Mouse (Mus musculus): ENCODE data around the gene Ankmy1. TPM values are rescaled to one million over a fixed set of nuclear protein-coding genes. Genes with fewer than 3 reads are reported as not detected.
A peak's percentile ranks its signal among the peaks of the same experiment; 100 is the strongest.

The Ankmy1 gene
- 0.04 and 0.13 TPM in 2 replicates for total RNA-seq (2012; rRNA removed)
- 0.11 TPM in 1 of 2 replicates, not detected in the other for total RNA-seq (2014; rRNA removed)
- 0.07 TPM in 1 of 2 replicates, not detected in the other for polyA plus RNA-seq (2012; ENCODE audit: insufficient read length, low read depth)

DNA sequence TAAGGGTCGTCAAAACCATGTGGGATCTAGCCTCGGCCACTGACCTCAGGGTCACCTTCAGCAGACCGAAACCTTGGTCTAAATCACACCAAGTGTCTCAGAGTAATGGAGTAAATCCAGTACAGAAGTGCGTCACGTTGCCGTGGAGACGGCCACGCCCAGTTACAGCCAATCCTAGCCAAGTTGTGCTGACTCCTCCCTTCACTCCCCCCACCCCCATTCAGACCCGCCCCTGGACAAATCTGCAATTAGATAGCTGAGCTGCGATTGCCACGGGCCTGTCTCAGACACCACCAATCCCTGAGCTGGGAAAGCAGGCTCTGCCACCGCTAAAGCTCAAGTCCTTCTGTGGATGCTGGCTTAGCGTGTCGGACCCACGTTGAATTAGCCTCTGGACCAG is at the start of gene Ankmy1:
Gene Ankmy1 (minus strand): TSS at position 121 of the 400 bp plus-strand sequence.
- dilution Hi-C loops (cut with MboI; ENCODE audit: extremely low pct_ligation_motif_present, extremely low pct_unique_long_range_greater_than_20kb, low sequenced_read_pairs) (no loop called here), in situ Hi-C loops (cut with MboI; ENCODE audit: low pct_ligation_motif_present, low pct_unique_long_range_greater_than_20kb, low sequenced_read_pairs) (no loop called here)
- TF ChIP-seq ZC3H11A (IDR thresholded peaks at IDR 0.05; ENCODE audit: low read depth, low read length) (no peak), UBTF (IDR thresholded peaks at IDR 0.05; ENCODE audit: low read depth, low read length) (no peak), USF1 (IDR thresholded peaks at IDR 0.05; ENCODE audit: low read depth, low read length) (no peak), POLR2A (IDR thresholded peaks at IDR 0.05; ENCODE audit: low read depth, low read length) (no peak), TBP (conservative IDR thresholded peaks at IDR 0.05; ENCODE audit: low read depth, low read length) (no peak)
- Histone ChIP-seq H3K4me2 (ENCODE audit: insufficient read depth, low read depth, poor library complexity, severe bottlenecking) (no peak within 1 kb of the TSS), H3K27me3 (replicated peaks) (peaks cover 31% of the 10 kb centered on the region), H3K4me1 (ENCODE audit: control insufficient read depth in 1 of 2, insufficient read depth in 2 of 2) (peaks cover 7 to 17% of the 10 kb centered on the region in 2 experiments), H3K9ac (ENCODE audit: insufficient read depth, low read depth) (no peak within 1 kb of the TSS), H3K36me3 (replicated peaks in 1 of 2; ENCODE audit: control insufficient read depth in 1 of 2, insufficient read depth in 1 of 2, low read length in 1 of 2) (peaks cover 0 to 7% of the 10 kb centered on the region in 2 experiments), H3K27ac (ENCODE audit: insufficient read depth, low read depth) (no peak within 1 kb of the TSS), H3K79me2 (replicated peaks; ENCODE audit: control insufficient read depth, extremely low read depth, insufficient read depth, poor library complexity, severe bottlenecking) (no peaks in the 10 kb centered on the region), H3K9me3 (replicated peaks; ENCODE audit: low read length) (peaks cover 2% of the 10 kb centered on the region), H3K4me3 (replicated peaks in 1 of 3; ENCODE audit: low read depth in 2 of 3, low read length in 2 of 3, poor library complexity in 1 of 3) (no peak within 1 kb of the TSS)
- DNase-seq (ENCODE audit: extremely low read depth) = no peak

DNA sequence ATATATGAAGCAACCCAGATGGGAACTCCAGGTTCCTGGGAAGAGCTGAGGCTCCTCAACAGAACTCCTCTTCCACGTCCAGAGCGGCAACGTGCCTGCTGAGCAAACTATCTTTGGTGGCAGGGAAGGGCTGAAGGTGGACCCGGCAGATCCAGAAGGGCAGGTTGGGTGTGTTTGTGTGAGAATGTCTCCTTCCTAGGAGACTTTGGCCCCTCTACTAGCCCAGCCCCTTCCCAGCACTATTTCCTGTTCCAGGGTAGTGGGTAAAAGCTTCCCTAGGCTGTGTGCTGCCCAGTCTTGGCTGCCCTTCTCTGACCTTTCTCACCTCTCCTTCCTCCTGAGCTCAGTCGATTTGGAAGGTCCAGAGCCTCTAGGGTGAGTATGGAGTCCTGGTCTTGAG is 47.9 kb upstream of the Ankmy1 start, which contains the start of gene Gpr35:
Gene Gpr35 (plus strand): TSS at position 259 of the 400 bp plus-strand sequence.
- Histone ChIP-seq H3K36me3 (replicated peaks in 1 of 2; ENCODE audit: control insufficient read depth in 1 of 2, insufficient read depth in 1 of 2, low read length in 1 of 2) (peaks cover 24 to 59% of the 10 kb centered on the region in 2 experiments), H3K4me2 (ENCODE audit: insufficient read depth, low read depth, poor library complexity, severe bottlenecking) (no peak within 1 kb of the TSS), H3K9ac (ENCODE audit: insufficient read depth, low read depth) (no peak within 1 kb of the TSS), H3K9me3 (replicated peaks; ENCODE audit: low read length) (no peaks in the 10 kb centered on the region), H3K79me2 (replicated peaks; ENCODE audit: control insufficient read depth, extremely low read depth, insufficient read depth, poor library complexity, severe bottlenecking) (no peaks in the 10 kb centered on the region), H3K4me1 (ENCODE audit: control insufficient read depth in 1 of 2, insufficient read depth in 2 of 2) (peaks cover 2 to 7% of the 10 kb centered on the region in 2 experiments; a peak in 1 of 4 replicates), H3K27me3 (replicated peaks) (no peaks in the 10 kb centered on the region), H3K27ac (ENCODE audit: insufficient read depth, low read depth) (no peak within 1 kb of the TSS), H3K4me3 (replicated peaks in 1 of 3; ENCODE audit: low read depth in 2 of 3, low read length in 2 of 3, poor library complexity in 1 of 3) (no peak within 1 kb of the TSS)
- in situ Hi-C loops (cut with MboI; ENCODE audit: low pct_ligation_motif_present, low pct_unique_long_range_greater_than_20kb, low sequenced_read_pairs) = no loop called here
- DNase-seq (ENCODE audit: extremely low read depth) = no peak
- TF ChIP-seq HCFC1 (IDR thresholded peaks at IDR 0.05; ENCODE audit: low read depth, low read length) (no peak), NRF1 (IDR thresholded peaks at IDR 0.05; ENCODE audit: low read depth, low read length) (no peak), RCOR1 (conservative IDR thresholded peaks at IDR 0.05; ENCODE audit: low read depth, low read length) (no peak), ZC3H11A (IDR thresholded peaks at IDR 0.05; ENCODE audit: low read depth, low read length) (no peak), BHLHE40 (IDR thresholded peaks at IDR 0.05; ENCODE audit: low read depth, low read length) (no peak), MEF2A (IDR thresholded peaks at IDR 0.05; ENCODE audit: borderline replicate concordance, low read depth, low read length) (no peak), ZKSCAN1 (IDR thresholded peaks at IDR 0.05; ENCODE audit: borderline replicate concordance, low read depth, low read length) (no peak), ETS1 (conservative IDR thresholded peaks at IDR 0.05; ENCODE audit: low read depth, low read length) (no peak)
- dilution Hi-C loops (cut with MboI; ENCODE audit: extremely low pct_ligation_motif_present, extremely low pct_unique_long_range_greater_than_20kb, low sequenced_read_pairs) = no loop called here

DNA sequence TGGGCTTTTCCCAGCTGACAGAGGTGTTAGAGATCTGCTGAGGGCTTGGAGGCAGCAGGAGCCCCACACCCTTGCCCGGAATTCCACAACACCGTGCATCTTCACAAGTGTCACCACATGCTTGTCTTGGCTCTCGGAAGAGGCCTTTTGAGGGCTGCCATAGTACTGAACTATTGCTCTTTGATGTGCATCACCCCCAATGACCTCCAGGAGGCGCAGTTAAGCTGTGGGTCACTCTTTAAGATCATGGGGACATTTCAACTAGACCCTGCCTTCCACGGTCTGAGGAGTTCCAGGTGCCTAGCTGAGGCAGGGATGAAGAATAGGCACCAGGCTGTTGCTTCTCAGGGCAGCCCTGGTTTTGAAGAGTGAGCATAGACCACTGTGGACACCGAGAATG is 46.7 kb upstream of the Ankmy1 start:
- in situ Hi-C loops (cut with MboI; ENCODE audit: low pct_ligation_motif_present, low pct_unique_long_range_greater_than_20kb, low sequenced_read_pairs) = loop anchor here (10.0 kb wide), 1 partner anchor 125 kb away; no protein-coding TSS in a partner anchor
- peaks cover 35 to 71% of the 10 kb centered on the region in 2 experiments for H3K36me3 ChIP-seq (replicated peaks in 1 of 2; ENCODE audit: control insufficient read depth in 1 of 2, insufficient read depth in 1 of 2, low read length in 1 of 2)
- H3K9me3 ChIP-seq (replicated peaks; ENCODE audit: low read length) = no peaks in the 10 kb centered on the region
- H3K4me2 ChIP-seq (ENCODE audit: insufficient read depth, low read depth, poor library complexity, severe bottlenecking) = no peak overlapping the region
- peaks cover 2 to 7% of the 10 kb centered on the region in 2 experiments; a peak in 1 of 4 replicates for H3K4me1 ChIP-seq (ENCODE audit: control insufficient read depth in 1 of 2, insufficient read depth in 2 of 2)
- dilution Hi-C loops (cut with MboI; ENCODE audit: extremely low pct_ligation_motif_present, extremely low pct_unique_long_range_greater_than_20kb, low sequenced_read_pairs) = no loop called here
- no peaks in the 10 kb centered on the region for H3K79me2 ChIP-seq (replicated peaks; ENCODE audit: control insufficient read depth, extremely low read depth, insufficient read depth, poor library complexity, severe bottlenecking)
- H3K9ac ChIP-seq (ENCODE audit: insufficient read depth, low read depth) = no peak overlapping the region
- TF ChIP-seq RAD21 (IDR thresholded peaks at IDR 0.05; ENCODE audit: low read depth, low read length) (peak; percentile 63), TBP (conservative IDR thresholded peaks at IDR 0.05; ENCODE audit: low read depth, low read length) (no peak), CTCF (conservative IDR thresholded peaks at IDR 0.05 in 1 of 2, IDR thresholded peaks at IDR 0.05 in 1 of 2; ENCODE audit: low read depth in 2 of 2, low read length in 2 of 2) (peak; percentile 46 to 78), SMC3 (IDR thresholded peaks at IDR 0.05; ENCODE audit: low read depth, low read length) (peak; percentile 76)
- H3K27ac ChIP-seq (ENCODE audit: insufficient read depth, low read depth) = no peak overlapping the region
- no peak overlapping the region for H3K4me3 ChIP-seq (replicated peaks in 1 of 3; ENCODE audit: low read depth in 2 of 3, low read length in 2 of 3, poor library complexity in 1 of 3)
- DNase-seq (ENCODE audit: extremely low read depth) = peak; percentile 51
- no peaks in the 10 kb centered on the region for H3K27me3 ChIP-seq (replicated peaks)
